Mouse (Mus musculus) lung, postnatal 0 days (tissue): ENCODE data around the gene Cfap299. TPM values are rescaled to one million over a fixed set of nuclear protein-coding genes. Genes with fewer than 3 reads are reported as not detected.

Experiments
- ATAC-seq: fragments of 200-750 bp; cut with Nextera tagmentation; 2 replicates; pipeline ENCODE4 v1.8.0; 2017; ENCODE audit warnings: moderate library complexity
- DNase-seq: peaks from one replicate; pipeline ENCODE4 v3.0.0-alpha.2; 2016; ENCODE audit warnings: low spot score
- H3K27ac ChIP-seq: fragments of 300-500 bp; sonication (generic); 2 replicates; pipeline ENCODE4 v1.5.1; 2014; ENCODE audit warnings: antibody characterized with exemption, mild to moderate bottlenecking, low read length, mixed read lengths
- H3K27me3 ChIP-seq: fragments of 300-500 bp; sonication (generic); replicated peaks from 2 replicates; pipeline ENCODE4 v1.6.1; 2014; ENCODE audit warnings: low read length, mixed read lengths; ENCODE audit not compliant: insufficient read depth
- H3K36me3 ChIP-seq: fragments of 300-500 bp; sonication (generic); 2 replicates; pipeline ENCODE4 v1.6.1; 2014; ENCODE audit warnings: low read length, mixed read lengths; ENCODE audit not compliant: insufficient read depth
- H3K4me1 ChIP-seq: fragments of 300-500 bp; sonication (generic); 2 replicates; pipeline ENCODE4 v1.6.1; 2014; ENCODE audit warnings: antibody characterized with exemption, low read depth, low read length, mixed read lengths; ENCODE audit not compliant: insufficient read depth
- H3K4me2 ChIP-seq: fragments of 300-500 bp; sonication (generic); replicated peaks from 2 replicates; pipeline ENCODE4 v1.6.1; 2014; ENCODE audit warnings: low read depth, mild to moderate bottlenecking, low read length, moderate library complexity, mixed read lengths
- H3K4me3 ChIP-seq: fragments of 300-500 bp; sonication (generic); 2 replicates; pipeline ENCODE4 v1.5.1; 2014; ENCODE audit warnings: low read depth, low read length
- H3K9ac ChIP-seq: fragments of 300-500 bp; sonication (generic); replicated peaks from 2 replicates; pipeline ENCODE4 v1.6.1; 2014; ENCODE audit warnings: low read depth, mild to moderate bottlenecking
- H3K9me3 ChIP-seq: fragments of 300-500 bp; sonication (generic); 2 replicates; pipeline ENCODE4 v1.6.1; 2016; ENCODE audit warnings: low read length, mixed read lengths
- CTCF ChIP-seq: IDR thresholded peaks from 2 replicates; pipeline ENCODE4 v1.5.1; 2016; ENCODE audit warnings: antibody characterized with exemption, mild to moderate bottlenecking
- EP300 ChIP-seq: IDR thresholded peaks from 2 replicates; pipeline ENCODE4 v1.6.1; 2016; ENCODE audit warnings: antibody characterized with exemption, mild to moderate bottlenecking, control low read depth
- WGBS: fragments of 180-500 bp; shearing (Covaris S2); extraction: QIAGEN DNeasy Blood & Tissue Kit; methylation state at CpG from one replicate; pipeline ENCODE4 v1.1.7; 2014; 5-methylcytosine and 5-hydroxymethylcytosine counted together
- polyA plus RNA-seq: library from polyadenylated mRNA; unstranded; fragments of >200 nt; fragmentation: Nextera tagmentation; extraction: Ambion mirVana; gene quantifications from 2 replicates; pipeline ENCODE4 v1.2.1, GENCODE M21; 2015

Gene Cfap299
- polyA plus RNA-seq, 1 experiment from 2014 or later: 11.3 TPM

GRCm38 (mm10) chr5:98778588-98778987 lies 449.5 kb downstream of the Cfap299 start:
- Histone ChIP-seq H3K4me1 (no peaks in the 10 kb centered on the region), H3K9ac (no peak overlapping the region), H3K27ac (no peak overlapping the region), H3K36me3 (no peaks in the 10 kb centered on the region), H3K9me3 (no peaks in the 10 kb centered on the region), H3K4me2 (no peak overlapping the region), H3K4me3 (no peak overlapping the region), H3K27me3 (no peaks in the 10 kb centered on the region)
- WGBS: 64% methylated on average over 4 of the region's 4 CpGs
- no peak for TF ChIP-seq EP300
- no peak for TF ChIP-seq CTCF
- DNase-seq (no peak), ATAC-seq (no peak)

GRCm38 (mm10) chr5:98782066-98782465 lies 453.0 kb downstream of the Cfap299 start:
- TF ChIP-seq EP300: no peak
- TF ChIP-seq CTCF: no peak
- Histone ChIP-seq H3K9ac (no peak overlapping the region), H3K4me3 (no peak overlapping the region), H3K27me3 (no peaks in the 10 kb centered on the region), H3K36me3 (no peaks in the 10 kb centered on the region), H3K9me3 (no peaks in the 10 kb centered on the region), H3K4me2 (no peak overlapping the region), H3K27ac (no peak overlapping the region), H3K4me1 (no peaks in the 10 kb centered on the region)
- DNase-seq (no peak), ATAC-seq (no peak)
- WGBS: 97% methylated on average over 7 of the region's 7 CpGs

- TF ChIP-seq EP300 (no peak), CTCF (no peak)
- no peak overlapping the region for H3K27ac ChIP-seq
These were observed 458.6 kb downstream of the Cfap299 start for GRCm38 (mm10) chr5:98787735-98788134.

DNA sequence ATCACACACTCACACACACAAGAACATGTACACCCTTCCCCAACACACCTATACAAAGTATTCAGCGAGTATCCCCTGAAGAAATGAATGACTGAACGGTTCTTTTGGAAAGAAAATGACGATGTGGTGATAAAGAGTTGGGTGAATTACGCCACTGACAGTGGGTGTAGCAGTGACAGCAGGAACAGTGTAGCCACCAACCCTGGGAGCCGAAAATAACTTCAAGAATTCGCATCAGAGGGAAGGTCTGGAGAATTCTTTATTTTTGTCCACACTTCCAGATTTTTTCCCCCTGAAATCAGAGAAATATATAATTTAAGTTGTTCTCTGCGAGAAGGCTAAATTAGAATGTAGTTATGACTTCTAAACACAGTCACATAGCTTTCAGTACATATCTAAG lies 459.5 kb downstream of the Cfap299 start:
- Histone ChIP-seq H3K9ac (no peak overlapping the region), H3K4me1 (no peaks in the 10 kb centered on the region), H3K27ac (no peak overlapping the region), H3K9me3 (no peaks in the 10 kb centered on the region), H3K27me3 (no peaks in the 10 kb centered on the region), H3K4me3 (no peak overlapping the region), H3K36me3 (no peaks in the 10 kb centered on the region), H3K4me2 (no peak overlapping the region)
- DNase-seq: no peak
- WGBS: 74% methylated on average over 7 of the region's 7 CpGs
- TF ChIP-seq CTCF: no peak
- no peak for TF ChIP-seq EP300
- no peak for ATAC-seq

More at GRCm38 (mm10) chr5:98787735-98788134, 458.6 kb downstream of the Cfap299 start:
- Histone ChIP-seq H3K9me3 (no peaks in the 10 kb centered on the region), H3K4me3 (no peak overlapping the region), H3K36me3 (no peaks in the 10 kb centered on the region), H3K4me2 (no peak overlapping the region), H3K27me3 (no peaks in the 10 kb centered on the region), H3K9ac (no peak overlapping the region), H3K4me1 (no peaks in the 10 kb centered on the region)
- 51% methylated on average over 4 of the region's 4 CpGs for WGBS
- peak; percentile 28; the same call in 1 of the 2 replicates for ATAC-seq
- DNase-seq: peak; percentile 46

DNA sequence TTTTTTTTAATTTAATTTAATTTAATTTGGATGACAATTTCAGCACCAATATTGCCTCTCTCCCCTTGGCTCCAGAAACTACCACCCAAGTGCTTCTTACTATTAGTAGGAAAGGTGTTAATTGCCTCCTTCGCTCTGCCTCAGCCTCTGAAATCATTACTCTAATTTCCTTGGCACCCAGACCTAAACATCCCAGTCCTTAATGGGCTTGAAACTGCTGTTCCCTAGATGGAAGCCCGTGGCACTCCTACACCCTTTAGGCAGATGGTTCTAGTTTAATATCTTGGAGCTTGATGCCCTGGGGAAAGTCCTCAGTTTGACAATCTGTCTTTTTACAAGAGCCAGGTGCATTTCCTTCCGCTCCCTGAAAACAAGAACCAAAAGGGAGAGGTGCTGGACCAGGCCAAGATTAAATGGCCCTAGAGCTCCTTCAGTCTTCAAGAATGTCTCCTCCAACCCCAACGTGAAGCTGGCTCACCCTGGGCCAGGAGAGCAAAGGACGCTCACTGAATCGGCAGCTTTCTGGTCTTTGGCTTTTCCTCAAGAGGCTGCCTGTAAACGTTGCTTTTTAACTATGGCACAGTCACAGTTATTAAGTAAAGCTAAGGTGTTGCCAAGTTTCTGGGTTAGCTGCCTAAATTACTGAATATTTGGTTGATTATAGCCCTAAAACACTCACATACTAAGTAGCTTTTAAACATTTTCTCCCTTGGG lies 461.9 kb downstream of the Cfap299 start:
- DNase-seq (no peak), ATAC-seq (no peak)
- H3K4me2 ChIP-seq: no peak overlapping the region
- no peak overlapping the region for H3K27ac ChIP-seq
- H3K36me3 ChIP-seq: no peaks in the 10 kb centered on the region
- H3K9ac ChIP-seq: no peak overlapping the region
- H3K9me3 ChIP-seq: no peaks in the 10 kb centered on the region
- no peak overlapping the region for H3K4me3 ChIP-seq
- 52% methylated on average over 7 of the region's 7 CpGs for WGBS
- TF ChIP-seq EP300 (no peak), CTCF (no peak)
- no peaks in the 10 kb centered on the region for H3K4me1 ChIP-seq
- no peaks in the 10 kb centered on the region for H3K27me3 ChIP-seq

- Histone ChIP-seq H3K9me3 (no peaks in the 10 kb centered on the region), H3K9ac (no peak overlapping the region), H3K27ac (no peak overlapping the region), H3K4me1 (no peaks in the 10 kb centered on the region), H3K36me3 (no peaks in the 10 kb centered on the region), H3K27me3 (no peaks in the 10 kb centered on the region), H3K4me3 (no peak overlapping the region), H3K4me2 (no peak overlapping the region)
- DNase-seq (no peak), ATAC-seq (no peak)
- 77% methylated on average over 5 of the region's 5 CpGs for WGBS
- TF ChIP-seq CTCF: no peak
- no peak for TF ChIP-seq EP300
These were observed 472.4 kb downstream of the Cfap299 start for GRCm38 (mm10) chr5:98801495-98801894.
